Mouse (Mus musculus) midbrain, embryonic 11.5 days (tissue): ENCODE data around the gene Zeb2. TPM values are rescaled to one million over a fixed set of nuclear protein-coding genes. Genes with fewer than 3 reads are reported as not detected.
A peak's percentile ranks its signal among the peaks of the same experiment; 100 is the strongest.

ENCODE experiments used
- ATAC-seq: fragments of 200-750 bp; cut with Nextera tagmentation; 2 replicates; pipeline ENCODE4 v1.8.0; 2017; ENCODE audit warnings: moderate TSS enrichment, moderate library complexity; ENCODE audit not compliant: low FRiP score
- DNase-seq: peaks from one replicate; pipeline ENCODE4 v3.0.0; 2015; ENCODE audit warnings: low spot score; ENCODE audit errors: missing footprints
- H3K27ac ChIP-seq: fragments of 300-500 bp; sonication (generic); 2 replicates; pipeline ENCODE4 v1.5.1; 2014; ENCODE audit warnings: low read depth, low read length
- H3K27me3 ChIP-seq: fragments of 300-500 bp; sonication (generic); 2 replicates; pipeline ENCODE4 v1.6.1; 2014; ENCODE audit warnings: mild to moderate bottlenecking, low read length, moderate library complexity, mixed read lengths; ENCODE audit not compliant: control insufficient read depth, insufficient read depth
- H3K36me3 ChIP-seq: fragments of 300-500 bp; sonication (generic); 2 replicates; pipeline ENCODE4 v1.6.1; 2014; ENCODE audit warnings: mild to moderate bottlenecking, low read length, moderate library complexity, mixed read lengths; ENCODE audit not compliant: control insufficient read depth, insufficient read depth
- H3K4me1 ChIP-seq: fragments of 300-500 bp; sonication (generic); 2 replicates; pipeline ENCODE4 v1.6.1; 2014; ENCODE audit warnings: low read length; ENCODE audit not compliant: control insufficient read depth, insufficient read depth
- H3K4me2 ChIP-seq: fragments of 300-500 bp; sonication (generic); 2 replicates; pipeline ENCODE4 v1.6.1; 2014; ENCODE audit warnings: mild to moderate bottlenecking, moderate library complexity
- H3K4me3 ChIP-seq: fragments of 300-500 bp; sonication (generic); 2 replicates; pipeline ENCODE4 v1.5.1; 2014; ENCODE audit warnings: low read depth, low read length
- H3K9ac ChIP-seq: fragments of 300-500 bp; sonication (generic); 2 replicates; pipeline ENCODE4 v1.6.1; 2014; ENCODE audit warnings: low read length
- H3K9me3 ChIP-seq: fragments of 300-500 bp; sonication (generic); 2 replicates; pipeline ENCODE4 v1.6.1; 2016; ENCODE audit warnings: low read length; ENCODE audit not compliant: control insufficient read depth
- WGBS: fragments of 180-500 bp; shearing (Covaris S2); extraction: QIAGEN DNeasy Blood & Tissue Kit; methylation state at CpG from one replicate; pipeline ENCODE4 v1.1.7; 2014; 5-methylcytosine and 5-hydroxymethylcytosine counted together
- polyA plus RNA-seq: library from polyadenylated mRNA; unstranded; fragments of >200 nt; fragmentation: Nextera tagmentation; extraction: Ambion mirVana; gene quantifications from 2 replicates; pipeline ENCODE4 v1.2.1, GENCODE M21; 2014

Zeb2 gene
- polyA plus RNA-seq, 1 experiment from 2014 or later = 61.2 TPM

DNA sequence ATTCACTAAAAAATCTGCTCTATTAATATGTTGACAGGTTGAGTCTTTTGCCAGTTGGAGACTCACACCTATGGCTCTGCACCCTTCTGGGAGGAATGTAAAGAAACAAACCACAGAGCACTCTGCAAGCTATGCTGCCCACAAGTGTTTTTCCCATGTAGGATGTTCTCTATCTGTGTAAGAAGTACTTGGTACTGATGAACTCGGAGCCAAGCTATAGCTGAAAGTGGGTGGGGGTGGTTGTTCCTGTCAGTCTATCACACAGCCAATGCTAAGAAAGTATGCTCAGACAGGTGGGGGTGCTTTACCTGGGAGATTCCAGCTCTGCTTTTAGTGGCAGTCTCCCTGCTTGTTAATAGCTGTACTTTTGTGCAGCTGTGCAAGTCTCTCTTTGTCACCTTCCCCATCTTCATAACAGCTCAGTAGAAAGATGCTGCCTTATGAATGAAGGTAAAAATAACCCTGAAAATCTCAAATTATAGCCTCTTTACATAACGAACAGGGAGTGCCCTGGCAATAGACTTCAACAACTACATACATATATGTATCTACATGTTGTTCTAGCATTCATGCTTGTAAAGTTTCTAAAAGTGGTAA is 22.7 kb downstream of the Zeb2 start:
- Histone ChIP-seq H3K27me3 (no peaks in the 10 kb centered on the region), H3K9me3 (no peaks in the 10 kb centered on the region), H3K4me3 (no peak overlapping the region), H3K9ac (no peak overlapping the region), H3K36me3 (peaks cover 2% of the 10 kb centered on the region; the same call in 1 of the 2 replicates), H3K27ac (no peak overlapping the region; the same call in 1 of the 2 replicates), H3K4me2 (no peak overlapping the region), H3K4me1 (peaks cover 69% of the 10 kb centered on the region)
- WGBS = 56% methylated on average over 2 of the region's 2 CpGs
- ATAC-seq (no peak), DNase-seq (peak; percentile 84)

DNA sequence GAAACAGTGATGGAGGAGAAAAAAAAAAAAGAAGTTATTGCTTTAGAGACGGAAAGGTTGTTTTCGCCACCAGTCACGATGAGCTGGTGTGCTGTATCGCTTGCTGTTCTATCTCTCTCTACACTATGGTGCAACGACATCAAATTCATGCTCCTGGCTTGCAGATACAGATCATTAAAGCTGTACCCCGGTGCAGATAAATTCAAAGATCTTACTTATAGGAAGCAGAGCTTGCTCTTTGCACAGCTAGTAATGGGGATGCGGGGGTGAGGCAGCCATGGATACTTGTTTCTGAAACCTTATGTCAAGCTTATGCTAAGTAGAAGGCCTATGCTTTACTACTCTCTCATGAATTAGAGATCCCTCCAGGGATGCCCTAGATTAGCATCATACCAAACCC is 23.7 kb downstream of the Zeb2 start:
- Histone ChIP-seq H3K36me3 (peaks cover 2% of the 10 kb centered on the region; the same call in 1 of the 2 replicates), H3K4me3 (no peak overlapping the region), H3K27me3 (no peaks in the 10 kb centered on the region), H3K4me2 (no peak overlapping the region), H3K4me1 (peaks cover 72% of the 10 kb centered on the region), H3K27ac (no peak overlapping the region), H3K9ac (no peak overlapping the region), H3K9me3 (no peaks in the 10 kb centered on the region)
- ATAC-seq (no peak), DNase-seq (peak; percentile 82)
- WGBS = 88% methylated on average over 7 of the region's 7 CpGs

DNA sequence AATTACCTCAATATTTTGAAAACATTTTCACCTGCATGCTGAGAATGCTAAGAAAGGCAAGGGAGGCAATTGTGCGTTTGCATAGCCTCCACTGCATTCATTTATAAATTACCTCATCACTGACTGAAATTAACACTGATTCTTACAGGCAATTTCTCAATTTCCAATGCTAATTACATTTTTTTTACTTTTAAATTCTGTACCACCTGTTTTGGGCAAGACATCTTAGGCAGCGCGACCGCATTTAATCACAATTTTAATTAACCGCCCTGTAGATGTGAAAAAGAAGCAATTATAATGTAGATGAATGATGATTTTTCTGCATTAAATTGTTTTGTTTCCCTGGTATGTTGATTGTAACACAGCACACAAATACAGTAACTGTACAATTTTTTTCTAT is 24.5 kb downstream of the Zeb2 start:
- no peak overlapping the region for H3K4me3 ChIP-seq
- 90% methylated on average over 5 of the region's 5 CpGs for WGBS
- H3K4me1 ChIP-seq = peaks cover 72% of the 10 kb centered on the region
- H3K4me2 ChIP-seq = no peak overlapping the region
- no peak overlapping the region for H3K27ac ChIP-seq
- H3K36me3 ChIP-seq = peaks cover 2% of the 10 kb centered on the region; the same call in 1 of the 2 replicates
- no peaks in the 10 kb centered on the region for H3K27me3 ChIP-seq
- ATAC-seq (no peak), DNase-seq (no peak)
- H3K9me3 ChIP-seq = no peaks in the 10 kb centered on the region
- no peak overlapping the region for H3K9ac ChIP-seq

DNA sequence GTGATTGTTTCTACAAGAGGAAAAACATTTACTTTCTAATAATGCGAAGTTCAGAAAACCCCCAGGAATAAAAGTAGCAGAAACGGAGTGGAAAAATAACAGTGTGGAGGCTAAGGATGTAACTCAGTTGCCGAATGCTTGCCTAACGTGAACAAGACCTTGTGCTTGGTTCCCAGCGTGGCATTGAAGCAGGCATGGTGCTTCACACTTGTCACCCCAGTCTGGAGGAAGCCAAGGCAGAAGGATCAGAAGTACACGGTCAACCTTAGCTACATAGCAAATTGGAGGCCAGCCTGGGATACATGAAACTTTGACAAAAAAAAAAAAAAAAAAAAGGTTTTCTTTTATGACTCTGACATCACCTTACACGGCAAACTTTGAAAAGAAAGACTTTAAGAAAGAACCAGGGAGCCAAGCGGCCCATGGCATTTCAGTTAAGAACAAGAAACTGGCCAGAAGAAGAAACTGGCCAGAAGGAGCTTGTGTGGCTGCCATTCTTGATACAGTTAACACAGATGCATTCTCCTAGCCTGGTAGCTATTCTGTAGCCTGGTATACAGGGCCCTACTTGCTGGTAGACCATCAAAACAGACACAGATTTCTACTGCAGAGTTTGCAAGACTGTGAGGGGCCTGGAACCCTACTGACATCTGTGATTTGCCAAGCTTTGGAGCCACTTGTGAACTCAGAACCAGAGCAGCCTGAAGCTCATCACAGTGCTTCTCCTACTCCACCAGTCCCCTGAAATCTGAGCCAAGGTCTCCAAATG is 26.5 kb downstream of the Zeb2 start:
- Histone ChIP-seq H3K36me3 (peaks cover 2% of the 10 kb centered on the region; the same call in 1 of the 2 replicates), H3K27ac (no peak overlapping the region; the same call in 1 of the 2 replicates)

DNA sequence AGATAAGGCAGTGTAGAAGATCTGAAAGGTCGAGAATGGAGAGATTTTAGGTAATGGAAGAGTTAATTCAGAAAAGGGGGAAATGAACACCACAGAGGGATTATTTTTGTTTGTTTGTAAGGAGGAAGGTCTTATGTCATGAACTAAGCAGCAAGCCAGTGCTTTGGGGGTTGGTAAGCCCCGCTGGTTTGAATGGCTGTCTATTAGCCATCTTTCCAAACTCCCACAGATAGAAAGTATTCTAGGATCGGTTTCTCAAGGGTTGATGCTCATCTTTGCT is 28.0 kb downstream of the Zeb2 start:
- H3K27me3 ChIP-seq = no peaks in the 10 kb centered on the region
- ATAC-seq = no peak
- no peaks in the 10 kb centered on the region for H3K9me3 ChIP-seq
- peak overlapping the region; percentile 37; the same call in 1 of the 2 replicates for H3K27ac ChIP-seq
- 20% methylated on average over 3 of the region's 3 CpGs for WGBS
- peaks cover 2% of the 10 kb centered on the region; the same call in 1 of the 2 replicates for H3K36me3 ChIP-seq
- peak; percentile 91 for DNase-seq
- peak overlapping the region; percentile 14; the same call in 1 of the 2 replicates for H3K4me2 ChIP-seq
- no peak overlapping the region for H3K9ac ChIP-seq
- H3K4me1 ChIP-seq = peaks cover 54% of the 10 kb centered on the region
- H3K4me3 ChIP-seq = no peak overlapping the region

More for the DNA sequence above, 26.5 kb downstream of the Zeb2 start:
- 90% methylated on average over 8 of the region's 8 CpGs for WGBS
- Histone ChIP-seq H3K4me3 (no peak overlapping the region), H3K4me1 (peaks cover 63% of the 10 kb centered on the region), H3K9ac (no peak overlapping the region), H3K4me2 (no peak overlapping the region), H3K27me3 (no peaks in the 10 kb centered on the region), H3K9me3 (no peaks in the 10 kb centered on the region)
- ATAC-seq (no peak), DNase-seq (peak; percentile 84)

DNA sequence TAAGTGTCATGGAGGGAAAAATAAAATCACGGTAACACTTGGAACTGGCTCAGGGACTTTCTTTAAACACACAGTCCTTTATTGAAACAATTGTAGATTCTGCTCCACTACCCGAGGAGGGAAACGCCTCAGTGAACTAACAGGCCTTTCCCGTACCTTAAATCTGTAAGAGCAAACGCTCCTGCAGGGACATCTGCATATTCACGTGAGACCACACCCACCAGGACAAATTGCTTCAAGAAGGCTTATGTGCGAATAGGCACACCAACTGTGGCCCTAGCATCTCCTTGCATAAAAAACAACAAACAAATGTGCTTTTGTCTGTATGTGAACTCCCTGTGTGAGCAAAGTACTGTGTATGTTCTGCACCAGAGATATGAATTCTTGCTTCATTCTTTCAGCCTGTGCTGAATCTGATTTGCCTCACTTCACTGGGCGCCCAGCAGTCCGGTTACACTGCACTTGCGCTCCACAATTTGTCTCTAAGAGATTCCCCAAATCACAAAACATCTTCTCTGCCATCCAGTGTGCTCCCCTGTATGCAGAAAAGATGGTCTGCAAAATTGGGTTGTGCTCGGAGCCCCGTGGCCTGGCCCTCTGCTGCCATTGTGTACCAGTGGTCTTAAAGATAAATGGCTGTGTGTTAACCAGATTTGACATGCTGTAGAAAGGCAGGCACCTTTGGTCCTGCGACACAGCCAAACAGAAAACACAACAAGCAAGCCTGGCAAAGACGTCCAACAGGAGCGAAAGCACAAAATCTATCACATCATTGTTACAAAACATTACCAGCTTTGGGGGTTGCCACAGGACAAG is 28.6 kb downstream of the Zeb2 start:
- peak overlapping the region; percentile 44; the same call in 1 of the 2 replicates for H3K9ac ChIP-seq
- no peak overlapping the region for H3K4me3 ChIP-seq
- peak; percentile 94 for DNase-seq
- H3K27ac ChIP-seq = peak overlapping the region; percentile 37; the same call in 1 of the 2 replicates
- 10% methylated on average over 15 of the region's 15 CpGs for WGBS
- H3K4me2 ChIP-seq = peak overlapping the region; percentile 21; the same call in 1 of the 2 replicates
- H3K27me3 ChIP-seq = no peaks in the 10 kb centered on the region
- H3K36me3 ChIP-seq = peaks cover 2% of the 10 kb centered on the region; the same call in 1 of the 2 replicates
- ATAC-seq = peak; percentile 69
- H3K9me3 ChIP-seq = no peaks in the 10 kb centered on the region
- peaks cover 53% of the 10 kb centered on the region for H3K4me1 ChIP-seq

DNA sequence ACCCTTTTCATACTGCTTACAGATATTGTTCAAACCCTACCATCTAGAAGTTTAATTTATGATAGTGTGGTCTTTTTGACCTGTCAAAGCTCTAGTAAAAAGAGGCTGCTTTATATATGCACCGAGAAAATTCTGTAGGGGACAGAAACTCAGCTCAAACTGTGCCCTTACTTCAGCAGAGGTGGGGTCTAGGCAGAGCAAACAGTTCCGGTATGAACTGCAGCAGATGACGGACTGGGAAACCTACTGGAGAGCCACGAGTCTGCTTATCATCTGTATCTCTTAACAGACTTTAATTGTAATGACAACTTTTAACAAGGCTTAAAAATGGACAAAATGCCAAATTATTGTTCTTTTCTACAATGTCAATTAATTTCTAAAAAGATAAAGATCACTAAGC is 30.0 kb downstream of the Zeb2 start:
- Histone ChIP-seq H3K36me3 (no peaks in the 10 kb centered on the region), H3K4me2 (no peak overlapping the region), H3K27me3 (no peaks in the 10 kb centered on the region), H3K9ac (no peak overlapping the region), H3K4me1 (peaks cover 56% of the 10 kb centered on the region), H3K9me3 (no peaks in the 10 kb centered on the region), H3K27ac (no peak overlapping the region), H3K4me3 (no peak overlapping the region)
- ATAC-seq = no peak
- peak; percentile 83 for DNase-seq
- 37% methylated on average over 4 of the region's 4 CpGs for WGBS

DNA sequence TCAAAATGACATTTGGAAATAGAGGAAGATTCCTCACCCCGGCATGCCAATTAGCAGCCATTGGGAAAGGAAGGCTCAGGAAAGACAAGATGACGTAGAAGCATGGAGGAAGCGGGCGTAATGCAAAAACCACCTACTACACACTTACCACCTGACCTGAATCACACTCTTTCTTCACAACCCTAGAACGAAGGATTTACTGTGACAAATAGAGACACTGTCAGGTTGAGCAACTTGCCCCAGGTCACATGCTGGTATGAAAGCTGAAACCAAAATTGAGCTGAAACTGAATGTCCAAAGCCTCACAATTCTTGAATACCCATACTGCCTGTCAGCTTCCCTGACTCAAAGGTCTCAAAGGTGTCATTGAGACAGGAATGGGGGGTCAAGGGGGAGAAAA is 31.5 kb downstream of the Zeb2 start:
- Histone ChIP-seq H3K36me3 (no peaks in the 10 kb centered on the region), H3K9ac (no peak overlapping the region), H3K9me3 (no peaks in the 10 kb centered on the region), H3K4me3 (no peak overlapping the region), H3K4me1 (peaks cover 63% of the 10 kb centered on the region), H3K4me2 (no peak overlapping the region), H3K27ac (no peak overlapping the region), H3K27me3 (no peaks in the 10 kb centered on the region)
- no peak for DNase-seq
- WGBS = 91% methylated on average over 5 of the region's 5 CpGs
- ATAC-seq = no peak
